Mouse (Mus musculus) thymus, adult 2 months (tissue): ENCODE data around the gene Gm37240.

ENCODE experiments used
- CTCF ChIP-seq: fragments of 200-500 bp; IDR thresholded peaks from 2 replicates; pipeline ENCODE4 v1.5.1; 2012; ENCODE audit warnings: mild to moderate bottlenecking, control low read depth, low read length, moderate library complexity, borderline replicate concordance; ENCODE audit not compliant: control insufficient read depth, poor library complexity, insufficient read depth; ENCODE audit errors: extremely low read depth
- POLR2A ChIP-seq: fragments of 200-500 bp; IDR thresholded peaks from 2 replicates; pipeline ENCODE4 v1.6.1; 2012; ENCODE audit warnings: mild to moderate bottlenecking, low read length, control low read depth, moderate library complexity; ENCODE audit not compliant: control insufficient read depth, poor library complexity, insufficient read depth; ENCODE audit errors: extremely low read depth

GRCm38 (mm10) chr3:84516163-84516562 is 1371.2 kb downstream of the Gm37240 start:
- TF ChIP-seq CTCF: no peak
- TF ChIP-seq POLR2A: no peak
